Mouse (Mus musculus): ENCODE results near the gene Vwc2.

The Vwc2 gene

DNA sequence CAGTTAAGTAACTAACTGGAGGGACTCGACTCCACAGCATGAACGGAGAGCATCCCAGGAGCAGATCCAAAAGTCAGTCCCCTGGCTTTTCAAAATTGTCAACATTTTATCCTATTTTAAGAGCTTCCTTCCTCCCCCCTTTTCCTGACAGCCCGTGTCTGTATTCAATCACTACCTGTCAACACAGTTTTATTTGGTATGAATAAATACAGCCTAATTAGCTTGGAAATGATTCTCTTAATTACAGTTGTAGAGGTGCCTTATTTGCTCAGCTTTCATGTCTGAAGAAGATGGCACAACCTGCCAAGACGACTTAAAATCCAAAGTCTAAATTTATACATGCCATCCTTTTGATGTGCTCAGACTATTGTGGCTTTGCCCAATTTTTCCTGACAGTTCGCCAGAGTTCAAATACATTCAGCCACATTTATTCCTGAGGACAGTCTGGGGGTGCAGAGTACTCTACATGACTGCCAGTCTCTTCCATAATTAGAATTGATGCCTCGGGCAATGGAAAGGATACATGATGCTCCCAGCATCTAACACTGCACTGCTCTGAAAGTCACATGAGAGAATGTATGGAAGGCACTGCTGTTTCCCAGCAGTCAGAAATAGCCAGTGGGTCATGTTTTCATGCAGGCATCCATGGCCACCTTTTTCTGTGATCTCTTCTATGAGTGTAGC, 128.8 kb downstream of the Vwc2 start:
- no peak for DNase-seq (ENCODE audit: low spot score in 2 of 2)

DNA sequence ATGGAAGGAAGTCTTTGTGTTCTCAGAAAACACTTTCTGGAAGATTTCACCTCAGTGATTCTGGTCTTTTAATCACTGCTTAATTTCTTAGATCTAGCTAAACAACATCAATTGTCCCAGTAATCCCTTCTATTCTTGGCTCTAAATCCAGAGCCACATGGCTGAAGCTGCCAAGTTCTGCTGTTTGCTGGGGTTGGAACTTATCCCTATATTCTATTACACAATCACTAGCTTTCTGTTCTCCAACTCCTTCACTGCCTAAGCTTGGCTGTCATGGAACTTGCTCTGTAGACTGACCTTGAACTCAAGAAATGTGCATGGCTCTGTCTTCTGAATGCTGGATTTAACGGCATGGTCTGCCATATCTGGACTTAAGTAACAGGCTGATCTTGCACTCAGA, 143.3 kb downstream of the Vwc2 start:
- DNase-seq (ENCODE audit: low spot score in 2 of 2) = no peak

- no peak for DNase-seq (ENCODE audit: low spot score in 2 of 2)
Observed at GRCm38 (mm10) chr11:11280128-11280527, 166.1 kb downstream of the Vwc2 start.

DNA sequence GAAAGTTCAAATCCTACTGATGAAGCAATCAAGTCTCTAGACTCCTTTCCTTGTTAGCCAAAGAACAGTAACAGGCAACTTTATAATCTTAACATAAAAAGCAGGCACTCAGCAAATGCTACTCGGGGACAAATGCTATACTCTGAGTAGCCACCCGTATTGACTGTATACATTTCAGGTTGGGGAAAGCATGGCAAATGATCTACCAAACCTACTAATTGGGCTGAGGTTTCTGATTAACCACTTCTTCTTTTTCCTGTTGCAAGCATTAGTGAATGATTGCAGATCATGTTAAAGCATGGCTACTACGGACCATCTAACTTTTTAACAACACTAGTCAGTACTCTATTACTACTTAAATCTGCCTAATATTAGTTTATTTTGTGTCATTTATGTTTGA, 169.5 kb downstream of the Vwc2 start:
- no peak for DNase-seq (ENCODE audit: low spot score in 2 of 2)

Data from urinary bladder, adult 18-20 months (tissue).